Mouse (Mus musculus) limb, embryonic 14.5 days (tissue): ENCODE data around the gene Ick. TPM values are rescaled to one million over a fixed set of nuclear protein-coding genes. Genes with fewer than 3 reads are reported as not detected.

Experiments
- ATAC-seq: fragments of 200-750 bp; cut with Nextera tagmentation; 2 replicates; pipeline ENCODE4 v1.8.0; 2017; ENCODE audit warnings: low read depth, moderate number of reproducible peaks, moderate TSS enrichment; ENCODE audit not compliant: low FRiP score
- DNase-seq: peaks from one replicate; pipeline ENCODE4 v3.0.0-alpha.2; 2015; ENCODE audit warnings: low spot score
- H3K27ac ChIP-seq: fragments of 300-500 bp; sonication (generic); replicated peaks from 2 replicates; pipeline ENCODE4 v1.5.1; 2014; ENCODE audit warnings: low read depth, mild to moderate bottlenecking, low read length, moderate library complexity, mixed read lengths
- H3K27me3 ChIP-seq: fragments of 300-500 bp; sonication (generic); 2 replicates; pipeline ENCODE4 v1.6.1; 2014; ENCODE audit warnings: low read length, mixed read lengths; ENCODE audit not compliant: control insufficient read depth, insufficient read depth
- H3K36me3 ChIP-seq: fragments of 300-500 bp; sonication (generic); 2 replicates; pipeline ENCODE4 v1.6.1; 2014; ENCODE audit warnings: mild to moderate bottlenecking, low read length, moderate library complexity, mixed read lengths; ENCODE audit not compliant: control insufficient read depth, insufficient read depth
- H3K4me1 ChIP-seq: fragments of 300-500 bp; sonication (generic); 2 replicates; pipeline ENCODE4 v1.6.1; 2014; ENCODE audit warnings: antibody characterized with exemption, low read length, mixed read lengths; ENCODE audit not compliant: control insufficient read depth, insufficient read depth
- H3K4me2 ChIP-seq: fragments of 300-500 bp; sonication (generic); replicated peaks from 2 replicates; pipeline ENCODE4 v1.6.1; 2014; ENCODE audit warnings: low read depth, mild to moderate bottlenecking, low read length, moderate library complexity; ENCODE audit not compliant: severe bottlenecking
- H3K4me3 ChIP-seq: fragments of 300-500 bp; sonication (generic); replicated peaks from 2 replicates; pipeline ENCODE4 v1.5.1; 2014; ENCODE audit warnings: low read length
- H3K9ac ChIP-seq: fragments of 300-500 bp; sonication (generic); 2 replicates; pipeline ENCODE4 v1.6.1; 2014; ENCODE audit warnings: mild to moderate bottlenecking, low read depth, low read length, moderate library complexity; ENCODE audit not compliant: severe bottlenecking
- H3K9me3 ChIP-seq: fragments of 300-500 bp; sonication (generic); 2 replicates; pipeline ENCODE4 v1.6.1; 2016; ENCODE audit warnings: low read length; ENCODE audit not compliant: control insufficient read depth
- POLR2A ChIP-seq: fragments of 200-500 bp; IDR thresholded peaks from 2 replicates; pipeline ENCODE4 v1.8.0; 2012; ENCODE audit warnings: inconsistent platforms, mild to moderate bottlenecking, moderate library complexity, borderline replicate concordance; ENCODE audit not compliant: insufficient read depth, insufficient read length; ENCODE audit errors: extremely low read depth
- WGBS: fragments of 180-500 bp; shearing (Covaris S2); extraction: QIAGEN DNeasy Blood & Tissue Kit; methylation state at CpG from one replicate; pipeline ENCODE4 v1.1.7; 2014; 5-methylcytosine and 5-hydroxymethylcytosine counted together
- polyA plus RNA-seq, 2 experiments: library from polyadenylated mRNA; depleted of rRNA in 1 of 2; stranded (reverse) in 1 of 2; unstranded in 1 of 2; fragments of >200 nt; fragmentation: Nextera tagmentation in 1 of 2; extraction: Ambion mirVana in 1 of 2; gene quantifications; 2 replicates each; pipeline versions ENCODE4 v1.2.1 to v1.2.3; 2012 to 2014

Gene Ick
- polyA plus RNA-seq, 2 experiments: 25.4 to 31.0 TPM

DNA sequence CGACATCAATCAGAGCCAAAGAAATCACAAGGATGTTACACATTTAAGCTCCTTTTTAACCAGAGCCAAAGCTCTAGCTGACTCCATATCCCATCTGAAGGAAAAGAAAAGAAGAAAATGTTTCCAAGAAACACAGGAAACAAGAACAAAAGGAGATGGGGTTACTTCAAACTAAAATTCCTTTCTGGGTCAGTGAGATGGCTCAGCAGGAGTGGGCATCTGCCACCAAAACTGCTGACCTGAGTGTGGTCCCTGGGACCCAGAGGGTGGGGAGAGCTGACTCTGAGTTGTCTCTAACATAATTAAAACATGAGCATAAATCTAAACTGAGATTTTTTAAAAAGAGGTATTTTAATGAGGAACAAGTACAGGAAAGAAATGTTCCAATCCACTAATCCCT is 19.1 kb upstream of the Ick start:
- no peak for ATAC-seq
- Histone ChIP-seq H3K4me2 (no peak overlapping the region), H3K36me3 (peaks cover 65% of the 10 kb centered on the region), H3K4me1 (no peaks in the 10 kb centered on the region), H3K9ac (no peak overlapping the region), H3K27ac (no peak overlapping the region), H3K9me3 (no peaks in the 10 kb centered on the region), H3K4me3 (no peak overlapping the region), H3K27me3 (no peaks in the 10 kb centered on the region)
- no peak for DNase-seq
- no peak for TF ChIP-seq POLR2A
- WGBS: 88% methylated on average over 1 of the region's 1 CpGs

DNA sequence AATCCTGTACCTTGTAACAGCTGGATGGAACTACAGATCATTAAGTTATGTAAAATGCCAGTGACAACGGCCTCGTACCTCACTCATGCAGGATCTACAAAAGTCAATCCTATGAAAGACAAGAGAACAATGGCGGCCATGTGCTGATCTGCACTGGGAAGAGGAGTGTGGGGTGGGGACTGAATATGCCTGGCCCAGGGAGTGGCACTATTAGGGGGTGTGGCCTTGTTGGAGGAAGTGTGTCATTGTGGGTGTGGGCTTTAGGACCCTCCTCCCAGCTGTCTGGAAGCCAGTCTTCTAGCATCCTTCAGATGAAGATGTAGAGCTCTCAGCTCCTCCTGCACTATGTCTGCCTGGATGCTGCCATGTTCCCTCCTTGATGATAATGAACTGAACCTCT is 18.4 kb upstream of the Ick start:
- Histone ChIP-seq H3K9me3 (no peaks in the 10 kb centered on the region), H3K27ac (no peak overlapping the region), H3K36me3 (peaks cover 65% of the 10 kb centered on the region), H3K4me2 (no peak overlapping the region), H3K9ac (no peak overlapping the region), H3K4me1 (no peaks in the 10 kb centered on the region), H3K27me3 (no peaks in the 10 kb centered on the region), H3K4me3 (no peak overlapping the region)
- DNase-seq (no peak), ATAC-seq (no peak)
- no peak for TF ChIP-seq POLR2A
- 91% methylated on average over 3 of the region's 3 CpGs for WGBS

DNA sequence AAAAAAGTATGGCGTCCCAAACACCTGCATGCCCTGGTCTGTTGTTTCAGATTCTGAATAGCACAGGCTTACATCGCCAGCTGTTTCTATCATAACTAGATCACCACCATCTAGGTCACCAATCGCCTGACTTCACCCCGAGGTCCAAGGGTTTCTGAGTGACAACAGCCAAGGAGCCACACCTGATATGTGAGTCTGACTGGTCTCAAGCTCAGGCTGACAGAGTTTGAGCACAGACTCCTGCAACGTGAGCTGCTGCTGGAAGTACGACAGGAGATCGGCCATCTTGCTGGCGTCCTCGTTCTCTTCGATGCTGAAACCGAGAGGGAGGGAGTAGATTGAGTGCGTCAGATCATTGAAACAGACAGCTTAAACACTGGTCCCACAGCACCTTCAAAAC is 13.3 kb upstream of the Ick start:
- TF ChIP-seq POLR2A: no peak
- no peak for DNase-seq
- H3K4me1 ChIP-seq: no peaks in the 10 kb centered on the region
- no peak overlapping the region for H3K4me3 ChIP-seq
- H3K9ac ChIP-seq: no peak overlapping the region
- 96% methylated on average over 12 of the region's 12 CpGs for WGBS
- H3K4me2 ChIP-seq: no peak overlapping the region
- H3K27ac ChIP-seq: no peak overlapping the region
- H3K9me3 ChIP-seq: peaks cover 7% of the 10 kb centered on the region; the same call in 1 of the 2 replicates
- no peaks in the 10 kb centered on the region for H3K27me3 ChIP-seq
- peaks cover 80% of the 10 kb centered on the region for H3K36me3 ChIP-seq
- no peak for ATAC-seq

DNA sequence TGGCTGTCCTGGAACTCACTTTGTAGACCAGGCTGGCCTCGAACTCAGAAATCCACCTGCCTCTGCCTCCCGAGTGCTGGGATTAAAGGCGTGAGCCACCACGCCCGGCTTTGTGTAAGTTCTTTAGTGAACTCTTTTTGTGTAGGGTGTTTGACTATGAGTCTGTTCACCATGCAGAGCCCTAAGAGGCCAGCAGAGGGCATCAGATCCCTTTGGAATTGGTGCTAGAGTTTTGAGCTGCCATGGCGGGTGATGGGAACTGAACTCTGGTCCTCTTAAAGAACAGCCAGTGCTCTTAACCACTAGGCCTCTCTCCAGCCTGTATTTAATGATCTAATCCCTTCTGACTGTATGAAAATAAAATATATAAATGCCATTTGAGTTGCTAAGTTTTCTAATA is 12.6 kb upstream of the Ick start:
- H3K9ac ChIP-seq: no peak overlapping the region
- no peak overlapping the region for H3K27ac ChIP-seq
- H3K4me3 ChIP-seq: no peak overlapping the region
- ATAC-seq (no peak), DNase-seq (no peak)
- no peaks in the 10 kb centered on the region for H3K4me1 ChIP-seq
- H3K4me2 ChIP-seq: no peak overlapping the region
- H3K9me3 ChIP-seq: peaks cover 7% of the 10 kb centered on the region; the same call in 1 of the 2 replicates
- no peaks in the 10 kb centered on the region for H3K27me3 ChIP-seq
- no peak for TF ChIP-seq POLR2A
- H3K36me3 ChIP-seq: peaks cover 82% of the 10 kb centered on the region
- WGBS: 98% methylated on average over 6 of the region's 6 CpGs

DNA sequence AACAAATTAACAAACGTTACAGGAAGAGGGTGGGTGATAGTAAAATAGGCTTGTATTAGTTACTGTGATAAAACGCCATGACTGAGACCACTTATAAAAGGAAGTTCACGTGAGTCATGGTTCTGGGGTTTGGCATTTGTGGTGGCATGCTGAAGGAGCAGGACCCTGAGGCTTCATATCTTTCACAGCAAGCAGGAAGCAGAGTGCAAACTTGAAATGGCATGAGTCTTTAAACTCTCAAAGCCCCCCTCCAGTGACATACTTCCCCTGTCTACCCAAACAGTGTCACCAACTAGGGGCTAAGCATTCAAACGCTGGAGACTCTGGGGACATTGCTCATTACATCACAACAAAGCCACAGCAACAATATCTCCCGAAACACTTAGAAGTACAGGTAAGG is 8.0 kb upstream of the Ick start:
- Histone ChIP-seq H3K36me3 (peaks cover 73% of the 10 kb centered on the region), H3K27ac (no peak overlapping the region), H3K4me2 (no peak overlapping the region), H3K4me3 (no peak overlapping the region), H3K27me3 (no peaks in the 10 kb centered on the region), H3K9me3 (peaks cover 7% of the 10 kb centered on the region; the same call in 1 of the 2 replicates), H3K9ac (no peak overlapping the region), H3K4me1 (no peaks in the 10 kb centered on the region)
- ATAC-seq (no peak), DNase-seq (no peak)
- no peak for TF ChIP-seq POLR2A
- WGBS: 73% methylated on average over 5 of the region's 5 CpGs

DNA sequence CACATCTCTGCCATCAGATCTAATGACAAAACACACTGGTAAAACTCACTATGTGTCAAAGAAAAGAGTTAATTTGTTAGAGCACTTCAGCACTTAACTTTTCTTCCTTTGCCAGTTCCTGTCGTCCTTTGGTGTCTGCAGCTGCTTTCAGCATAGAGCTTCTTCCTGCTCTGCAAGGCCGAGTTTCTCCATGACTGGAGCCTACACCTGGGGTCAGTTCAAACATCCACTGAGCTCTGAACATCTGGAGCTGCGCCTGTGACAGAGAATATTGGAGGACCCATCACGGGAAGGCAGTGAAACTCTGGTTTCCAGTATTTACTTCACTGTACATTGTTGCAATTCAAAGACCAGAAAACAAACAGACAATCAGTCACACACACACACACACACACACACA is 7.6 kb upstream of the Ick start:
- 67% methylated on average over 4 of the region's 4 CpGs for WGBS
- ATAC-seq (no peak), DNase-seq (no peak)
- Histone ChIP-seq H3K27me3 (no peaks in the 10 kb centered on the region), H3K4me2 (no peak overlapping the region), H3K4me3 (no peak overlapping the region), H3K27ac (no peak overlapping the region), H3K9me3 (peaks cover 6% of the 10 kb centered on the region; the same call in 1 of the 2 replicates), H3K36me3 (peaks cover 70% of the 10 kb centered on the region), H3K9ac (no peak overlapping the region), H3K4me1 (0 out of 2 replicates have a peak, but pooled peaks cover 1% of the 10 kb centered on the region)
- TF ChIP-seq POLR2A: no peak
